Mouse (Mus musculus) ES-E14 (cell line): ENCODE measurements around the gene D630036H23Rik. TPM values are rescaled to one million over a fixed set of nuclear protein-coding genes. Genes with fewer than 3 reads are reported as not detected.

Experiments
- DNase-seq: peaks from one replicate; pipeline ENCODE4 v3.0.0-alpha.2; 2013; ENCODE audit warnings: low read depth, low spot score
- H3K27ac ChIP-seq: 2 replicates; pipeline ENCODE4 v1.5.1; 2012; ENCODE audit warnings: low read depth, mild to moderate bottlenecking, low read length, moderate library complexity, mixed read lengths; ENCODE audit not compliant: poor library complexity, insufficient read depth, severe bottlenecking
- H3K36me3 ChIP-seq: 2 replicates; pipeline ENCODE4 v1.6.1; 2012; ENCODE audit warnings: mild to moderate bottlenecking, low read length, moderate library complexity, mixed read lengths; ENCODE audit not compliant: control insufficient read depth, poor library complexity, insufficient read depth, severe bottlenecking
- H3K4me1 ChIP-seq, 2 experiments: fragments of 150-350 bp in 1 of 2; sonication (generic) in 1 of 2; 2 replicates each; pipeline ENCODE4 v1.6.1; 2012; ENCODE audit warnings: low read length in 2 of 2, mild to moderate bottlenecking in 1 of 2, mixed read lengths in 1 of 2; ENCODE audit not compliant: control insufficient read depth in 2 of 2, insufficient read depth in 2 of 2, poor library complexity in 1 of 2
- H3K4me3 ChIP-seq, 2 experiments: fragments of 150-350 bp in 1 of 2; sonication (generic) in 1 of 2; 2 replicates each; pipeline ENCODE4 v1.5.1; 2012; ENCODE audit warnings: low read length in 2 of 2, low read depth in 1 of 2, mild to moderate bottlenecking in 1 of 2, mixed read lengths in 1 of 2; ENCODE audit not compliant: insufficient read depth in 1 of 2, poor library complexity in 1 of 2, severe bottlenecking in 1 of 2
- H3K9ac ChIP-seq: 2 replicates; pipeline ENCODE4 v1.6.1; 2012; ENCODE audit warnings: low read depth, mild to moderate bottlenecking, low read length, mixed read lengths; ENCODE audit not compliant: poor library complexity, insufficient read depth, severe bottlenecking
- H3K9me3 ChIP-seq: fragments of 150-350 bp; sonication (generic); 2 replicates; pipeline ENCODE4 v1.6.1; 2012; ENCODE audit warnings: low read depth, mild to moderate bottlenecking, low read length; ENCODE audit not compliant: control insufficient read depth, insufficient read depth
- CHD2 ChIP-seq: IDR thresholded peaks from 2 replicates; pipeline ENCODE4 v1.6.1; 2014; ENCODE audit warnings: mild to moderate bottlenecking, low read depth, low read length, inconsistent platforms
- HCFC1 ChIP-seq: IDR thresholded peaks from 2 replicates; pipeline ENCODE4 v1.6.1; 2012; ENCODE audit warnings: low read length, inconsistent platforms, borderline replicate concordance; ENCODE audit not compliant: insufficient read depth
- MAFK ChIP-seq: IDR thresholded peaks from 2 replicates; pipeline ENCODE4 v1.6.1; 2014; ENCODE audit warnings: mild to moderate bottlenecking, low read depth, low read length, inconsistent platforms; ENCODE audit not compliant: insufficient read depth
- ZC3H11A ChIP-seq: IDR thresholded peaks from 2 replicates; pipeline ENCODE4 v1.6.1; 2012; ENCODE audit warnings: low read depth, mild to moderate bottlenecking, inconsistent platforms, low read length, borderline replicate concordance
- ZNF384 ChIP-seq: IDR thresholded peaks from 2 replicates; pipeline ENCODE4 v1.6.1; 2012; ENCODE audit warnings: low read depth, low read length, inconsistent platforms
- in situ Hi-C, 2 experiments: fragments of 600-800 bp; cut with MboI; formaldehyde crosslinking; loops; one replicate each; pipeline ENCODE4 v1.15.1; 2025; ENCODE audit warnings: low sequenced_read_pairs in 2 of 2, inconsistent platforms in 1 of 2; ENCODE audit not compliant: unreplicated experiment in 2 of 2
- total RNA-seq: library from RNA; depleted of rRNA; stranded (reverse); fragments of 300-350 nt; gene quantifications from 2 replicates; pipeline ENCODE4 v1.2.3, GENCODE M21; 2012; rRNA removed

D630036H23Rik gene
- total RNA-seq, 1 experiment, result 0.45 TPM

DNA sequence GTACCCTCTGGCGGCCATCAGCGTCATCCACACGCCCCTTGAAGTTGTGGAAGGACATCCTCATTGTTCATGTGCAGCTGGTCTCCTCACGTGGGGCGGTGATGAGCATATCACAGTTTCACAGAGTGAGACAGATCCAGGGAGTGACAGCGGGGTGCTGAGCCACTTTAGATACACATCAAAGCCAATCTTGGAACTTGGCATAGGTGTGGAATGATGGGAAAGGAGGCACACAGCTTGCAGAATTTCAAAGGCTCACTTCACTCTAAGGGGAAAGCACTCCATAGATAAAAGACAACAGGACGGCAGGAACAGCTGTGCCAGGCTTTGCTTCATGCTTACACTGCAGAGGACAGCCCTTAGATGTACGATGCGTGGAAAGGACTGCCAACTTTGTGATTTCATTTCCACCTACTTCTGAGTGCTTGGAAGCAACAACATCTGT is 48.1 kb downstream of the D630036H23Rik start:
- no peak for DNase-seq
- Histone ChIP-seq H3K36me3 (no peaks in the 10 kb centered on the region), H3K9me3 (no peaks in the 10 kb centered on the region), H3K27ac (no peak overlapping the region), H3K4me3 (no peak overlapping the region), H3K4me1 (no peaks in the 10 kb centered on the region), H3K9ac (no peak overlapping the region)
- in situ Hi-C loops, result no loop called here
- TF ChIP-seq CHD2 (no peak), ZNF384 (no peak), MAFK (no peak), ZC3H11A (no peak), HCFC1 (no peak)

DNA sequence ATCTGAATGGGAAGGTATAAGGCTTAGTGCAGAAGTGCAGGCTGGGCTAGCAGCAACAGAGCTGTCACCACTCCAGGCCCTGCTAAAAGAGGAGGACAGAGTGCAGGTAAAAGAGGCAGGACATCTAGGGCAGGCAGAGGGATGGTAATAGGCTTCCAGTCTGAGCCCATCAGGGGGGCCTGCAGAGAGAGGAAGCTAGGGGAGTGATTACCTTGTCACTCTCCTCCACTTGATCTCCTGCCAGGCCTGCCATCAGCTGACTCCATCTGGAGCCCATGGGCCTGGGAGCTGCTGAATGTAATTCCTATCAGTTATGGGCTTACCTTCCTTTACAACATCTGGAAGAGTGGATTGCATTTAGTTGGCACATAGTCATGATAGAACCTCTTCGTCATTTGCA is 49.3 kb downstream of the D630036H23Rik start:
- Histone ChIP-seq H3K9me3 (no peaks in the 10 kb centered on the region), H3K4me3 (no peak overlapping the region), H3K36me3 (no peaks in the 10 kb centered on the region), H3K9ac (no peak overlapping the region), H3K4me1 (no peaks in the 10 kb centered on the region), H3K27ac (no peak overlapping the region)
- TF ChIP-seq ZNF384 (no peak), ZC3H11A (no peak), CHD2 (no peak), HCFC1 (no peak), MAFK (no peak)
- in situ Hi-C loops, result no loop called here
- no peak for DNase-seq

Other genes with a start within 250 kb of the D630036H23Rik start
- gene Ankmy2, start 225.1 kb downstream of the D630036H23Rik start, total RNA-seq, result 18.2 and 21.2 TPM in 2 replicates
- 176 and 241 TPM in 2 replicates for gene Bzw2, start 224.1 kb downstream of the D630036H23Rik start, total RNA-seq
- not detected in 2 replicates for gene Lrrc72, start 128.8 kb downstream of the D630036H23Rik start, total RNA-seq
- 0.09 and 0.37 TPM in 2 replicates for gene Sostdc1, start 68.0 kb downstream of the D630036H23Rik start, total RNA-seq
- 1.0 and 1.7 TPM in 2 replicates for gene Ispd, start 731 bp downstream of the D630036H23Rik start, total RNA-seq